Mouse (Mus musculus) Muller cell, postnatal 12 days (primary cell): ENCODE data around the gene Erg.

Experiments used
- DNase-seq: peaks from one replicate; pipeline ENCODE4 v3.0.0-alpha.2; 2015; ENCODE audit errors: inconsistent ontology term

The Erg gene

DNA sequence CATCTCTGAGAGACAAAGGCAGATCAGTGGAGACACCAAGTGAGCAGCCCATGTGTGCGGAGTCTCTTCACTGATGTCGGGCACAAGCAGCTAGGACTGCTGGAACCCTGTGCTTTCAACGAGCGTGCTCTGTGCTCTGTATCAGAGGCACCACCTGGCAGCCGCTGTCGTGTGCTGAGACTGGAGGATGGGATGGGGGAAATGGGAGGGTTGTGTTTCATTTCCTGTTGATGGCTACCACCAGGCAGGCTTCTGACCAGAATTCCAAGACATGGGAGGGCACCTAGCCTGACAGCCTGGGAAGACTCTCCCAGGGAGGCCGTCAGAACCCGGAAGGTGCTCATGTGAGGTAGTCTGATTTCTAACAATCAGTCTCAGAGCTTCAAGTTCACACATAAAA lies 234.1 kb downstream of the Erg start:
- no peak for DNase-seq

- DNase-seq: peak; percentile 7
Measured at GRCm38 (mm10) chr16:95350499-95350898, 235.9 kb downstream of the Erg start.

GRCm38 (mm10) chr16:95349745-95350144 lies 236.6 kb downstream of the Erg start:
- DNase-seq: no peak

DNA sequence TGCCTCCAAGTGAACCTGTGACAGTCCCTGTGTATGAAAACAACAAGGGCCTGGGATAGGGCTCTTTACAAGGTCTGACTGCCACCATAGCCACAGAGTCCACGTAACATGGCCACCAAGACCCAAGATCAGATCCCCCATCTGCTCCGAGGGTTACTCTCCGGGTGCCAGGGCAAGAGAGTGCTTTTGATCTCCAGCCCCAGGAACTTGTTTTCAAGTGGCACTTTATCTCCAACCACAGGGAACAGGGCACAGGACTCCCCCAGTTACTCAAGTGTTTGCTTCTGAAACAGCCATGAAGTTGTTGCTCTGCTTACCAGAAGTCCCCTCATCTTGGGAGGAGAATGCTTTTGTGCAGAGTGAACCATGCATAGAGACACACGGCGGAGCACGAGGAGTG lies 237.0 kb downstream of the Erg start:
- DNase-seq: no peak

DNA sequence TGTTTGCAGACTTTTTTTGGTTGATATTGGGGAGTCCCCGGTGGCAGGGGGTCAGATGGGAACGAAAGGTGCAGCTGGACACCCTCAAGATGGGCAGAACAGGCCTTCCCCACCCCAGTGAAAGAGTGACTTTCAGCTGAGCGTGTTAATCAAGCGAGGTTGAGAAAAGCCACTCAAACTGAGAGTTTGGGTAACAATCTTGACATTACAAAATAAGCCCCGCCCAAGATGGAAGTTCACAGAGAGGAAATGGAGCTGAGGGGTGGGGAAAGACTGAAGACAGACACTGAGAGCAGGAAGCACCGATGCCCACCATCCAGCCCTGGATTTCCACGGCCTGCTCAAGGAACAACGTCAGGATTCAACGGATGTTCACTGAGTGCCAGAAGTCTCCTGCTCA lies 237.8 kb downstream of the Erg start:
- DNase-seq: no peak

GRCm38 (mm10) chr16:95347202-95347601 lies 239.2 kb downstream of the Erg start:
- DNase-seq: no peak

DNA sequence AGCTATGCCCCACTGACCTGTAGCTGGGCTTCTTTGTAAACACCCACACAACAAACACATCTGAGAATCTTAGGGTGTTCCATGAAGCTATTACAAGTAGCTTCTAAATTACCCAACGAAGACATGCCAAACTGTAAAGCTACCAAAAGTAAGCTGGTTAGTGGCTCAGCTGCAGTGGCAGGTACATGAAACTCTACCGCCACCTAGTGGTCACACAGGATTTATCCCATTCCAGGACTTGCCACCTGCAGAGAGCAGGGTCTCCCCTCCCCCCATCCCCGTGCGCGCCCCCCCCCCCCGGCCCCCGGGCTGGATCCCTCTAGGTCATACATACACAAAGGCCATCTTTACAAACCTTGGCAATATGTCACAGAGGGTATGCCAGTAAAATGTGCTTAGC lies 240.5 kb downstream of the Erg start:
- peak; percentile 20 for DNase-seq

- no peak for DNase-seq
Measured at GRCm38 (mm10) chr16:95344961-95345360, 241.4 kb downstream of the Erg start.

GRCm38 (mm10) chr16:95342030-95342429 lies 244.4 kb downstream of the Erg start:
- no peak for DNase-seq

GRCm38 (mm10) chr16:95340885-95341791 lies 245.3 kb downstream of the Erg start:
- peak; percentile 74 for DNase-seq

DNA sequence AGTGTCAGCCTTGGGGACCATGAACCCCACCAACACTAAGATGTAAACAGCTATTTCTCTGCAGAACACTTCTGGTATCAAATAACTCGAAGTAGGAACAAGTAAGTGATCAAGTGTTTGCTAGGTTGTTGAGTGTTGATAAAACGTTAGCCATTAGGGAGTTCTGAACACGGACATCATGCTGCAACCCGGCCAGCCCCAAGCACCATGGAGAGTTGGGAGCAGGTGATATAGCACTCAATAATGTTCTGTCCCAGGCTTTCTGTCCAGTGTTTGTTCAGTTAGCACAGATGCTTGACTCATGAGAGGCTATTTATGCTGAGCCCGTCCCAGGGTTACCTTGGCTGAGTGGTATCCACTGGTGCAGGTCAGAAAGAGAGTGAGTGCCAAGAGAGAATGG lies 254.2 kb downstream of the Erg start:
- DNase-seq: no peak

DNA sequence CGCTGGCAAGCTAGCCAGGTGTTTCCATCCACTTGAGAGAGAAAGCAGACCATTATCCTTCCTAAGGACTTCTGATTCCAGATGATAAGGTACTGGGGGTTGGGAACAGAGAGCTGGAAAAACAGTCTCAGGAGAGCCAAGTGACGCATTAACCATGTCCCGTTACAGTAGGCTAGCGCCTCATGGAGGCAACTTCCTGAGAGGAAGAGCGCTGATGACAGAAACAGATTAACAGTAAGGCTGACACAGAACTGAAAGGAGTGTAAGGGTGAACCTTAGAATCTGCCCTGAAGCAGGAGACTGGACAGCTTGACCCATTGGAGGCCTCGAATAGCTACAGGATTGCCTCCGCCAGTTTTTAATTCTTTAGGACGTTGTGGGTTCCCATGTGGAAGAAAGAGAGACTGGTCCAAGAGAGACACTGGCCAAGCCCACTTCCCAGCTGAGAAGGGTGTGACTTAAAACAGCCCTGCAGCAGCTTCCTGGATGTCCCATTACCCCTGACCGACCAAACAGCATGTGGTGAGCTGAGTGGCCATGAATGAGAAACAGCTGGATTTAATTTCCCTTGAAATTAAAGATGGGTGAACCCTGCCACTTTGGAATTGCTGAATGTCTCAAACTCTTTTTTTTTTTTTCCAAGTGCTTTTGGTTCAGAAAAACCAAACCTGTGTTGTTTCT lies 264.3 kb downstream of the Erg start:
- no peak for DNase-seq
